ENCODE assay signal across 8 mouse cellular contexts in genomic region chr6:131382232-131382983, GRCm38 (mm10). TPM values are rescaled to one million over a fixed set of nuclear protein-coding genes. Genes with fewer than 3 reads are reported as not detected.
A peak's percentile ranks its signal among the peaks of the same experiment; 100 is the strongest.
DNase-seq lines count a peak whose midpoint lies in the region; ATAC-seq and TF ChIP-seq lines count a peak whose summit lies in the region.

No protein-coding gene starts in this region.

- intact Hi-C loops in left cerebral cortex, adult 2 months (cut with DNase I): loop anchor here (10.0 kb wide), 1 partner anchor 1722 kb away; the partner anchor contains the start of gene Smim10l1

- H3K9me3 ChIP-seq in midbrain, embryonic 16.5 days (replicated peaks; ENCODE audit: control insufficient read depth, low read length, poor library complexity, severe bottlenecking): no peaks in the 10 kb centered on the region

- TF ChIP-seq CTCF in left cerebral cortex, adult 2 months (IDR thresholded peaks at IDR 0.05): no peak; the same call in 1 of the 2 replicates
- no peak for TF ChIP-seq CTCF in brain, embryonic 14.5 days (IDR thresholded peaks at IDR 0.05; ENCODE audit: borderline replicate concordance, extremely low read depth, insufficient read depth, insufficient read length)

- peaks cover 5% of the 10 kb centered on the region for H3K36me3 ChIP-seq in midbrain, embryonic 16.5 days (ENCODE audit: control insufficient read depth, insufficient read depth, low read length)

- H3K27me3 ChIP-seq in midbrain, embryonic 16.5 days (ENCODE audit: control insufficient read depth, insufficient read depth, low read depth, low read length): no peaks in the 10 kb centered on the region

- H3K4me3 ChIP-seq in left cerebral cortex, adult 2 months: no peak overlapping the region
- no peak overlapping the region for H3K4me3 ChIP-seq in midbrain, embryonic 16.5 days (ENCODE audit: low read depth, low read length)

- no peak overlapping the region for H3K9ac ChIP-seq in midbrain, embryonic 16.5 days (ENCODE audit: low read depth, low read length)

- peaks cover 28% of the 10 kb centered on the region for H3K4me1 ChIP-seq in midbrain, embryonic 16.5 days (ENCODE audit: control insufficient read depth, insufficient read depth, low read length)

- peak; percentile 61; the same call in 1 of the 2 replicates for ATAC-seq in midbrain, embryonic 16.5 days

- H3K27ac ChIP-seq in left cerebral cortex, adult 2 months: peak overlapping the region; percentile 55
- peak overlapping the region; percentile 15; the same call in 1 of the 2 replicates for H3K27ac ChIP-seq in midbrain, embryonic 16.5 days (ENCODE audit: low read length)

- WGBS in midbrain, embryonic 16.5 days: 47% methylated on average over 14 of the region's 14 CpGs

- H3K4me2 ChIP-seq in midbrain, embryonic 16.5 days (ENCODE audit: low read length): peak overlapping the region; percentile 20; the same call in 1 of the 2 replicates

- no peak for TF ChIP-seq POLR2A in brain, embryonic 14.5 days (IDR thresholded peaks at IDR 0.05; ENCODE audit: borderline replicate concordance, extremely low read depth, insufficient read depth, insufficient read length, poor library complexity, severe bottlenecking)

- DNase-seq in left cerebral cortex, adult 2 months (ENCODE audit: extremely low spot score in 1 of 2, low spot score in 2 of 2): no peak
- DNase-seq in left cerebral cortex, adult 11 months (ENCODE audit: low spot score): no peak
- DNase-seq in brain, embryonic 14.5 days (ENCODE audit: low read depth): peak; percentile 39
- DNase-seq in gastrocnemius, postnatal 10 days: peak; percentile 41
- DNase-seq in kidney, adult 9 months: peak; percentile 47
- DNase-seq in thymus, postnatal 10 days (ENCODE audit: low spot score in 2 of 2): no peak
- no peak for DNase-seq in layer of hippocampus, adult 18-20 months (ENCODE audit: low spot score in 2 of 2)

RNA-seq across cellular contexts. Expression of gene Ybx3, which starts 5.9 kb away (rescaled TPM):
- total RNA-seq in left cerebral cortex, adult 2 months (2021): 10 to 100 TPM; 43.5 to 47.6 TPM
- 88.6 and 124 TPM in 2 replicates for polyA plus RNA-seq in brain, embryonic 14.5 days (2012; rRNA removed)
- 100 to 1,000 TPM; 642 to 665 TPM for total RNA-seq in gastrocnemius, postnatal 10 days (2021)
- 21.6 and 25.4 TPM in 2 replicates for polyA plus RNA-seq in midbrain, embryonic 16.5 days (2015; fragmentation: Nextera tagmentation; extraction: Ambion mirVana)
- 10 to 100 TPM; 41.8 to 44.5 TPM for total RNA-seq in layer of hippocampus, adult 18-20 months (2021)

RNA-seq across cellular contexts. Expression of gene Styk1, which starts 29.0 kb away (rescaled TPM):
- total RNA-seq in left cerebral cortex, adult 2 months (2021): under 1 TPM; 0.65 to 0.81 TPM
- polyA plus RNA-seq in brain, embryonic 14.5 days (2012; rRNA removed): 1.6 and 1.9 TPM in 2 replicates
- under 1 TPM; 0.88 to 0.94 TPM for total RNA-seq in gastrocnemius, postnatal 10 days (2021)
- polyA plus RNA-seq in midbrain, embryonic 16.5 days (2015; fragmentation: Nextera tagmentation; extraction: Ambion mirVana): 5.6 and 6.1 TPM in 2 replicates
- under 1 TPM; 0.32 to 0.41 TPM for total RNA-seq in layer of hippocampus, adult 18-20 months (2021)

Comparison
In these comparisons a context has a peak if more than half of its experiments do, and no peak if none do; other contexts are left out.
1. DNase-seq: peak in brain, embryonic 14.5 days (single experiment), gastrocnemius, postnatal 10 days (single experiment) and kidney, adult 9 months (single experiment); none in left cerebral cortex, adult 2 months (0 of 2), left cerebral cortex, adult 11 months (single experiment), thymus, postnatal 10 days (0 of 2) and layer of hippocampus, adult 18-20 months (0 of 2).
2. RNA of gene Ybx3, which starts 5.9 kb away (total RNA-seq): 642 to 665 TPM in gastrocnemius, postnatal 10 days; 43.5 to 47.6 TPM in left cerebral cortex, adult 2 months and 41.8 to 44.5 TPM in layer of hippocampus, adult 18-20 months; every median in the first group is over 10 times any median in the second.